20 mouse cellular contexts compared by ENCODE assay signal in the genomic region with DNA sequence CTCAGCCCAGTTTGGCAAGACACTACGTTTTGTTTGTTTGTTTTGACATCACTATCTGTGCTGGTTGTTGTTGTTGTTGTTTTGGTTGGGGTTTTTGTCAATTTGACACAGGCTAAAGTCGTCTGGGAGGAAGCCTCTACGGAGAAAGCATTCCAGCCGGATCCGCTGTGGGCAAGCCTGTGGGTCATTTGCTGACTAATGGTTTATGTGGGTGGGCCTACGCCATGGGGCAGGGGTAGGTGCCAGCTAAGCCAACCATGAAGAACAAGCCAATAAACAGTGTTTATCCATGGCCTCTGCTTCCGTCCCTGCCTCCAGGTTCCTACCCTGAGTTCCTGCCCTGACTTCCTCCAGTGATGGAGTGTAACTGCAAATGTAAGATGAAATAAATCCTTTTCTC. TPM values are rescaled to one million over a fixed set of nuclear protein-coding genes. Genes with fewer than 3 reads are reported as not detected.
DNase-seq lines count a peak whose midpoint lies in the region; TF ChIP-seq lines count a peak whose summit lies in the region.
"Had no signal": no experiment of that assay in that cellular context is flagged by ENCODE, and none has a peak within 500 bp of the region (broad histone marks: within the 10 kb centered on the region; RNA-seq: fewer than 3 reads in every experiment).

No protein-coding gene starts in this region.

- no peak overlapping the region for H3K4me3 ChIP-seq in kidney, adult 2 months (ENCODE audit: insufficient read depth, low read depth, low read length)
- H3K4me3 ChIP-seq: embryonic facial prominence, embryonic 10.5 days; embryonic facial prominence, embryonic 12.5 days; forebrain, embryonic 13.5 days; forebrain, embryonic 15.5 days had no signal

- no peak for TF ChIP-seq POLR2A in kidney, adult 2 months (IDR thresholded peaks at IDR 0.05; ENCODE audit: low read depth, low read length)

- H3K27me3 ChIP-seq in kidney, adult 2 months (replicated peaks; ENCODE audit: control insufficient read depth, insufficient read depth, low read length) = no peaks in the 10 kb centered on the region
- H3K27me3 ChIP-seq: CH12.LX; embryonic facial prominence, embryonic 12.5 days; forebrain, embryonic 13.5 days; forebrain, embryonic 15.5 days had no signal

- intact Hi-C loops in left cerebral cortex, postnatal 14 days (cut with DNase I) = no loop called here

- no peak for TF ChIP-seq CTCF in kidney, adult 2 months (conservative IDR thresholded peaks at IDR 0.05; ENCODE audit: insufficient read depth, insufficient read length, low read depth, low read length)

- H3K4me1 ChIP-seq in kidney, adult 2 months (ENCODE audit: control insufficient read depth, insufficient read depth, low read length) = no peaks in the 10 kb centered on the region
- H3K4me1 ChIP-seq: embryonic facial prominence, embryonic 10.5 days; embryonic facial prominence, embryonic 12.5 days; forebrain, embryonic 13.5 days; forebrain, embryonic 15.5 days had no signal

- no peaks in the 10 kb centered on the region for H3K36me3 ChIP-seq in kidney, adult 2 months (ENCODE audit: control insufficient read depth, insufficient read depth, low read length)
- H3K36me3 ChIP-seq: embryonic facial prominence, embryonic 10.5 days; embryonic facial prominence, embryonic 12.5 days; forebrain, embryonic 15.5 days; G1E had no signal

- no peak overlapping the region for H3K27ac ChIP-seq in kidney, adult 2 months (ENCODE audit: insufficient read depth, low read depth, low read length)
- H3K27ac ChIP-seq: embryonic facial prominence, embryonic 10.5 days; embryonic facial prominence, embryonic 12.5 days; forebrain, embryonic 13.5 days; forebrain, embryonic 15.5 days had no signal

- DNase-seq in cerebellum, postnatal 10 days = peak; percentile 32 to 33
- no peak for DNase-seq in cerebellum, adult 8-10 months
- peak; percentile 29 for DNase-seq in kidney, adult 2 months
- no peak for DNase-seq in kidney, postnatal 10 days
- peak; percentile 77 for DNase-seq in Muller cell, postnatal 12 days (ENCODE audit: inconsistent ontology term)
- no peak for DNase-seq in adrenal gland, adult 2 months
- DNase-seq in left cerebral cortex, postnatal 14 days (ENCODE audit: low spot score in 2 of 2) = no peak
- DNase-seq: adrenal gland, adult 8-10 months; adrenal gland, postnatal 14 days; adrenal gland, postnatal 36 days; cerebellum, adult 11-12 months; cerebellum, adult 9-10 months; cerebellum, postnatal 25 days; forebrain, postnatal 0 days had no signal

- WGBS in kidney, adult 2 months = 48% methylated on average over 7 of the region's 7 CpGs

RNA-seq across cellular contexts. Expression of a gene that starts 32.5 kb away (rescaled TPM):
- 67.2 and 71.2 TPM in 2 replicates for polyA plus RNA-seq in kidney, adult 2 months (2012; rRNA removed)
- 10 to 100 TPM in 1 of 2 experiments, 1 to 10 TPM in 1; 9.7 to 16.5 TPM for total RNA-seq in adrenal gland, adult 2 months (2021)
- 9.1 and 9.2 TPM in 2 replicates for polyA plus RNA-seq in adrenal gland, adult 2 months (2012; rRNA removed)
- 100 to 1,000 TPM; 180 to 190 TPM for total RNA-seq in left cerebral cortex, postnatal 14 days (2021)

RNA-seq across cellular contexts. Expression of a gene that starts 37.8 kb away (rescaled TPM):
- 125 and 145 TPM in 2 replicates for polyA plus RNA-seq in kidney, adult 2 months (2012; rRNA removed)
- total RNA-seq in adrenal gland, adult 2 months (2021) = 10 to 100 TPM; 50.4 to 65.2 TPM
- polyA plus RNA-seq in adrenal gland, adult 2 months (2012; rRNA removed) = 221 and 284 TPM in 2 replicates
- total RNA-seq in left cerebral cortex, postnatal 14 days (2021) = 10 to 100 TPM in 1 of 2 experiments, 1 to 10 TPM in 1; 8.0 to 10.0 TPM

Comparison
In these comparisons a context has a peak if more than half of its experiments do, and no peak if none do; other contexts are left out.
1. DNase-seq: peak in cerebellum, postnatal 10 days (2 of 2), kidney, adult 2 months (single experiment) and Muller cell, postnatal 12 days (single experiment); none in cerebellum, adult 8-10 months (single experiment), kidney, postnatal 10 days (single experiment), adrenal gland, adult 2 months (single experiment) and left cerebral cortex, postnatal 14 days (0 of 2).
2. RNA of a gene that starts 32.5 kb away (total RNA-seq): 180 to 190 TPM in left cerebral cortex, postnatal 14 days; 9.7 to 16.5 TPM in adrenal gland, adult 2 months; every median in the first group is over 10 times any median in the second.
3. RNA of a gene that starts 37.8 kb away (total RNA-seq): 50.4 to 65.2 TPM in adrenal gland, adult 2 months; 8.0 to 10.0 TPM in left cerebral cortex, postnatal 14 days; every median in the first group is over 4 times any median in the second.